Mouse (Mus musculus) olfactory bulb, adult 2 months (tissue): ENCODE measurements around the gene Ccndbp1.

Source experiments
- CTCF ChIP-seq: fragments of 200-500 bp; IDR thresholded peaks from 2 replicates; pipeline ENCODE4 v1.5.1; 2012; ENCODE audit warnings: low read depth, mild to moderate bottlenecking, low read length, moderate library complexity; ENCODE audit not compliant: insufficient read depth
- POLR2A ChIP-seq: fragments of 200-500 bp; IDR thresholded peaks from 2 replicates; pipeline ENCODE4 v1.6.1; 2012; ENCODE audit warnings: mild to moderate bottlenecking, low read depth, low read length, moderate library complexity; ENCODE audit not compliant: insufficient read depth

- TF ChIP-seq POLR2A (no peak), CTCF (no peak)
Observed at GRCm38 (mm10) chr2:120959363-120959762, 48.8 kb upstream of the Ccndbp1 start.
